21 mouse cellular contexts compared by ENCODE assay signal in genomic region chr4:137466991-137467390, GRCm38 (mm10). TPM values are rescaled to one million over a fixed set of nuclear protein-coding genes. Genes with fewer than 3 reads are reported as not detected.
DNase-seq lines count a peak whose midpoint lies in the region; ATAC-seq and TF ChIP-seq lines count a peak whose summit lies in the region.
"Had no signal": no experiment of that assay in that cellular context is flagged by ENCODE, and none has a peak within 500 bp of the region (broad histone marks: within the 10 kb centered on the region; RNA-seq: fewer than 3 reads in every experiment).

No protein-coding gene starts in this region.

- H3K4me2 ChIP-seq in forebrain, embryonic 16.5 days (ENCODE audit: low read length): no peak overlapping the region
- no peak overlapping the region for H3K4me2 ChIP-seq in lung, embryonic 15.5 days
- H3K4me2 ChIP-seq in heart, postnatal 0 days (ENCODE audit: low read depth, low read length): no peak overlapping the region
- no peak overlapping the region for H3K4me2 ChIP-seq in stomach, embryonic 16.5 days (ENCODE audit: low read depth, low read length)
- H3K4me2 ChIP-seq: neural tube, embryonic 15.5 days had no signal

- no peak overlapping the region for H3K9ac ChIP-seq in forebrain, embryonic 16.5 days (replicated peaks; ENCODE audit: low read depth, low read length)
- H3K9ac ChIP-seq in lung, embryonic 15.5 days: no peak overlapping the region
- H3K9ac ChIP-seq in heart, postnatal 0 days (replicated peaks; ENCODE audit: low read depth, low read length): no peak overlapping the region
- 0 out of 2 replicates have a peak overlapping the region, but pooled peaks have one; percentile 4 for H3K9ac ChIP-seq in stomach, embryonic 16.5 days (ENCODE audit: low read length)
- H3K9ac ChIP-seq: liver, embryonic 13.5 days; neural tube, embryonic 15.5 days had no signal

- TF ChIP-seq CTCF in heart, postnatal 0 days (IDR thresholded peaks at IDR 0.05; ENCODE audit: low read depth): no peak

- TF ChIP-seq EP300 in heart, postnatal 0 days (IDR thresholded peaks at IDR 0.05; ENCODE audit: low read depth): 0 out of 2 replicates have a peak, but pooled peaks have one; percentile 53

- 83% methylated on average over 4 of the region's 4 CpGs for WGBS in forebrain, embryonic 10.5 days
- 73% methylated on average over 4 of the region's 4 CpGs for WGBS in forebrain, embryonic 16.5 days
- 65% methylated on average over 4 of the region's 4 CpGs for WGBS in lung, embryonic 15.5 days
- 43% methylated on average over 4 of the region's 4 CpGs for WGBS in heart, postnatal 0 days
- WGBS in stomach, embryonic 16.5 days: 77% methylated on average over 4 of the region's 4 CpGs

- no peak for ATAC-seq in forebrain, embryonic 16.5 days
- ATAC-seq in lung, embryonic 15.5 days (ENCODE audit: borderline replicate concordance, extremely low read depth, low FRiP score, low TSS enrichment): no peak
- peak; percentile 21 for ATAC-seq in heart, postnatal 0 days (ENCODE audit: insufficient read depth, low read depth)
- ATAC-seq in stomach, embryonic 16.5 days (ENCODE audit: insufficient read depth, low FRiP score): no peak
- ATAC-seq in granulocyte monocyte progenitor cell, adult 5-6 weeks (replicated peaks; ENCODE audit: poor library complexity, severe bottlenecking): no peak
- ATAC-seq: activated CD4-positive, CD25-positive, alpha-beta regulatory T cell, adult 4 months had no signal

- H3K27ac ChIP-seq in forebrain, embryonic 10.5 days: peak overlapping the region; percentile 93
- no peak overlapping the region for H3K27ac ChIP-seq in forebrain, embryonic 16.5 days (ENCODE audit: low read length)
- peak overlapping the region; percentile 83 for H3K27ac ChIP-seq in lung, embryonic 15.5 days
- H3K27ac ChIP-seq in heart, postnatal 0 days (ENCODE audit: low read depth): peak overlapping the region; percentile 77
- H3K27ac ChIP-seq in stomach, embryonic 16.5 days (ENCODE audit: low read length): peak overlapping the region; percentile 12
- H3K27ac ChIP-seq: liver, embryonic 13.5 days; neural tube, embryonic 15.5 days had no signal

- H3K4me1 ChIP-seq in forebrain, embryonic 10.5 days: peaks cover 64% of the 10 kb centered on the region
- H3K4me1 ChIP-seq in forebrain, embryonic 16.5 days (replicated peaks; ENCODE audit: control insufficient read depth, insufficient read depth, low read length): peaks cover 13% of the 10 kb centered on the region
- peaks cover 77% of the 10 kb centered on the region for H3K4me1 ChIP-seq in lung, embryonic 15.5 days
- H3K4me1 ChIP-seq in heart, postnatal 0 days (ENCODE audit: control insufficient read depth, insufficient read depth): peaks cover 41% of the 10 kb centered on the region
- H3K4me1 ChIP-seq in stomach, embryonic 16.5 days (ENCODE audit: control insufficient read depth, insufficient read depth, low read length): peaks cover 50% of the 10 kb centered on the region

- DNase-seq in forebrain, embryonic 10.5 days (ENCODE audit: extremely low spot score, low spot score): no peak
- DNase-seq in lung, adult 18-20 months: no peak
- no peak for DNase-seq in heart, postnatal 0 days (ENCODE audit: low spot score)
- DNase-seq in cerebellum, adult 9-10 months: no peak
- DNase-seq: cerebellum, adult 11-12 months; kidney, postnatal 14 days; liver, embryonic 13.5 days; thymus, postnatal 36 days had no signal

- peaks cover 8% of the 10 kb centered on the region for H3K27me3 ChIP-seq in forebrain, embryonic 10.5 days (ENCODE audit: poor library complexity, severe bottlenecking)
- H3K27me3 ChIP-seq in forebrain, embryonic 16.5 days (replicated peaks; ENCODE audit: control insufficient read depth, insufficient read depth, low read length): no peaks in the 10 kb centered on the region
- H3K27me3 ChIP-seq in lung, embryonic 15.5 days: no peaks in the 10 kb centered on the region
- no peaks in the 10 kb centered on the region for H3K27me3 ChIP-seq in heart, postnatal 0 days (ENCODE audit: control insufficient read depth, insufficient read depth, low read length)
- no peaks in the 10 kb centered on the region for H3K27me3 ChIP-seq in stomach, embryonic 16.5 days (ENCODE audit: control insufficient read depth, insufficient read depth, low read length)

- no peaks in the 10 kb centered on the region for H3K9me3 ChIP-seq in forebrain, embryonic 10.5 days
- H3K9me3 ChIP-seq in forebrain, embryonic 16.5 days (ENCODE audit: control insufficient read depth, low read length): no peaks in the 10 kb centered on the region
- H3K9me3 ChIP-seq in lung, embryonic 15.5 days: no peaks in the 10 kb centered on the region
- no peaks in the 10 kb centered on the region for H3K9me3 ChIP-seq in heart, postnatal 0 days (replicated peaks; ENCODE audit: control insufficient read depth, low read length)
- no peaks in the 10 kb centered on the region for H3K9me3 ChIP-seq in stomach, embryonic 16.5 days (replicated peaks; ENCODE audit: control insufficient read depth, low read length)
- H3K9me3 ChIP-seq: liver, embryonic 13.5 days; neural tube, embryonic 15.5 days had no signal

- H3K36me3 ChIP-seq in forebrain, embryonic 10.5 days (replicated peaks): no peaks in the 10 kb centered on the region
- H3K36me3 ChIP-seq in forebrain, embryonic 16.5 days (ENCODE audit: control insufficient read depth, insufficient read depth): no peaks in the 10 kb centered on the region
- H3K36me3 ChIP-seq in lung, embryonic 15.5 days: no peaks in the 10 kb centered on the region
- no peaks in the 10 kb centered on the region for H3K36me3 ChIP-seq in heart, postnatal 0 days (replicated peaks; ENCODE audit: control insufficient read depth, insufficient read depth, low read length)
- H3K36me3 ChIP-seq in stomach, embryonic 16.5 days (ENCODE audit: control insufficient read depth, insufficient read depth, low read length): no peaks in the 10 kb centered on the region
- H3K36me3 ChIP-seq: liver, embryonic 13.5 days; neural tube, embryonic 15.5 days had no signal

- no peak overlapping the region for H3K4me3 ChIP-seq in forebrain, embryonic 10.5 days
- no peak overlapping the region for H3K4me3 ChIP-seq in forebrain, embryonic 16.5 days (replicated peaks; ENCODE audit: low read length)
- H3K4me3 ChIP-seq in lung, embryonic 15.5 days: no peak overlapping the region
- no peak overlapping the region for H3K4me3 ChIP-seq in heart, postnatal 0 days (ENCODE audit: low read depth, low read length)
- no peak overlapping the region for H3K4me3 ChIP-seq in stomach, embryonic 16.5 days (replicated peaks; ENCODE audit: low read length)
- H3K4me3 ChIP-seq: liver, embryonic 13.5 days; neural tube, embryonic 15.5 days had no signal

RNA-seq across cellular contexts. Expression of gene Hspg2, which starts 1.6 kb away (rescaled TPM):
- polyA plus RNA-seq in forebrain, embryonic 10.5 days (2016; fragmentation: Nextera tagmentation; extraction: Ambion mirVana): 15.6 and 17.9 TPM in 2 replicates
- 3.2 and 4.9 TPM in 2 replicates for polyA plus RNA-seq in forebrain, embryonic 16.5 days (2015; fragmentation: Nextera tagmentation; extraction: Ambion mirVana)
- polyA plus RNA-seq in lung, embryonic 15.5 days (2015; fragmentation: Nextera tagmentation; extraction: Ambion mirVana): 32.0 and 32.1 TPM in 2 replicates
- total RNA-seq in heart, postnatal 0 days (2014; rRNA removed; ENCODE audit: low replicate concordance): 473 and 516 TPM in 2 replicates
- polyA plus RNA-seq in heart, postnatal 0 days (2015; fragmentation: Nextera tagmentation; extraction: Ambion mirVana): 41.2 and 42.4 TPM in 2 replicates
- 29.5 and 31.7 TPM in 2 replicates for polyA plus RNA-seq in stomach, embryonic 16.5 days (2015; fragmentation: Nextera tagmentation; extraction: Ambion mirVana)
- 0.21 TPM in 1 of 2 replicates, not detected in the other for total RNA-seq in granulocyte monocyte progenitor cell, adult 5-6 weeks (2014; fragmentation: Nextera tagmentation)
- 0.05 TPM in 1 of 2 replicates, not detected in the other for total RNA-seq in granulocyte monocyte progenitor cell, adult 5-6 weeks (2017)
- total RNA-seq: monocyte, adult 5-6 weeks had no signal
- polyA plus RNA-seq: activated CD4-positive, CD25-positive, alpha-beta regulatory T cell, adult 4 months had no signal

RNA-seq across cellular contexts. Expression of gene 1700013G24Rik, which starts 13.9 kb away (rescaled TPM):
- polyA plus RNA-seq in forebrain, embryonic 10.5 days (2016; fragmentation: Nextera tagmentation; extraction: Ambion mirVana): not detected in 2 replicates
- not detected in 2 replicates for polyA plus RNA-seq in forebrain, embryonic 16.5 days (2015; fragmentation: Nextera tagmentation; extraction: Ambion mirVana)
- polyA plus RNA-seq in lung, embryonic 15.5 days (2015; fragmentation: Nextera tagmentation; extraction: Ambion mirVana): not detected in 2 replicates
- total RNA-seq in heart, postnatal 0 days (2014; rRNA removed; ENCODE audit: low replicate concordance): not detected in 2 replicates
- polyA plus RNA-seq in heart, postnatal 0 days (2015; fragmentation: Nextera tagmentation; extraction: Ambion mirVana): not detected in 2 replicates
- not detected in 2 replicates for polyA plus RNA-seq in stomach, embryonic 16.5 days (2015; fragmentation: Nextera tagmentation; extraction: Ambion mirVana)
- not detected in 2 replicates for total RNA-seq in granulocyte monocyte progenitor cell, adult 5-6 weeks (2014; fragmentation: Nextera tagmentation)
- not detected in 2 replicates for total RNA-seq in granulocyte monocyte progenitor cell, adult 5-6 weeks (2017)
- total RNA-seq: CH12.LX; common myeloid progenitor, adult 5-6 weeks; layer of hippocampus, postnatal 10 days; left cerebral cortex, postnatal 25 days; megakaryocyte, adult 5-6 weeks; monocyte, adult 5-6 weeks had no signal
- polyA plus RNA-seq: activated CD4-positive, CD25-positive, alpha-beta regulatory T cell, adult 4 months; liver, embryonic 13.5 days; neural tube, embryonic 15.5 days had no signal

RNA-seq across cellular contexts. Expression of gene Cela3b, which starts 36.7 kb away (rescaled TPM):
- not detected in 2 replicates for polyA plus RNA-seq in forebrain, embryonic 10.5 days (2016; fragmentation: Nextera tagmentation; extraction: Ambion mirVana)
- polyA plus RNA-seq in forebrain, embryonic 16.5 days (2015; fragmentation: Nextera tagmentation; extraction: Ambion mirVana): not detected in 2 replicates
- polyA plus RNA-seq in lung, embryonic 15.5 days (2015; fragmentation: Nextera tagmentation; extraction: Ambion mirVana): 0.16 and 0.94 TPM in 2 replicates
- not detected in 2 replicates for total RNA-seq in heart, postnatal 0 days (2014; rRNA removed; ENCODE audit: low replicate concordance)
- not detected in 2 replicates for polyA plus RNA-seq in heart, postnatal 0 days (2015; fragmentation: Nextera tagmentation; extraction: Ambion mirVana)
- 406 and 529 TPM in 2 replicates for polyA plus RNA-seq in stomach, embryonic 16.5 days (2015; fragmentation: Nextera tagmentation; extraction: Ambion mirVana)
- total RNA-seq in granulocyte monocyte progenitor cell, adult 5-6 weeks (2014; fragmentation: Nextera tagmentation): not detected in 2 replicates
- total RNA-seq in granulocyte monocyte progenitor cell, adult 5-6 weeks (2017): not detected in 2 replicates
- total RNA-seq: CH12.LX; common myeloid progenitor, adult 5-6 weeks; layer of hippocampus, postnatal 10 days; left cerebral cortex, postnatal 25 days; megakaryocyte, adult 5-6 weeks; monocyte, adult 5-6 weeks had no signal
- polyA plus RNA-seq: activated CD4-positive, CD25-positive, alpha-beta regulatory T cell, adult 4 months; neural tube, embryonic 15.5 days had no signal

RNA-seq across cellular contexts. Expression of gene Cela3a, which starts 57.4 kb away (rescaled TPM):
- not detected in 2 replicates for polyA plus RNA-seq in forebrain, embryonic 10.5 days (2016; fragmentation: Nextera tagmentation; extraction: Ambion mirVana)
- polyA plus RNA-seq in forebrain, embryonic 16.5 days (2015; fragmentation: Nextera tagmentation; extraction: Ambion mirVana): not detected in 2 replicates
- not detected in 2 replicates for polyA plus RNA-seq in lung, embryonic 15.5 days (2015; fragmentation: Nextera tagmentation; extraction: Ambion mirVana)
- total RNA-seq in heart, postnatal 0 days (2014; rRNA removed; ENCODE audit: low replicate concordance): not detected in 2 replicates
- polyA plus RNA-seq in heart, postnatal 0 days (2015; fragmentation: Nextera tagmentation; extraction: Ambion mirVana): not detected in 2 replicates
- polyA plus RNA-seq in stomach, embryonic 16.5 days (2015; fragmentation: Nextera tagmentation; extraction: Ambion mirVana): 0.54 and 0.83 TPM in 2 replicates
- total RNA-seq in granulocyte monocyte progenitor cell, adult 5-6 weeks (2014; fragmentation: Nextera tagmentation): not detected in 2 replicates
- total RNA-seq in granulocyte monocyte progenitor cell, adult 5-6 weeks (2017): not detected in 2 replicates
- total RNA-seq: CH12.LX; common myeloid progenitor, adult 5-6 weeks; layer of hippocampus, postnatal 10 days; left cerebral cortex, postnatal 25 days; megakaryocyte, adult 5-6 weeks; monocyte, adult 5-6 weeks had no signal
- polyA plus RNA-seq: activated CD4-positive, CD25-positive, alpha-beta regulatory T cell, adult 4 months; gonadal fat pad, adult 2 months; liver, embryonic 13.5 days; neural tube, embryonic 15.5 days had no signal

Comparison
In these comparisons a context has a peak if more than half of its experiments do, and no peak if none do; other contexts are left out.
1. RNA of gene Cela3b, which starts 36.7 kb away (polyA plus RNA-seq): 406 to 529 TPM in stomach, embryonic 16.5 days; 0.16 to 0.94 TPM in lung, embryonic 15.5 days, not detected in heart, postnatal 0 days, not detected in forebrain, embryonic 10.5 days and not detected in forebrain, embryonic 16.5 days; every median in the first group is over 100 times any median in the second.